Mouse (Mus musculus): Measurements from ENCODE around the gene C530008M17Rik. TPM values are rescaled to one million over a fixed set of nuclear protein-coding genes. Genes with fewer than 3 reads are reported as not detected.

Gene C530008M17Rik
- total and polyA plus RNA-seq, 2 experiments from 2014 or later, result 52.5 to 55.3 TPM

DNA sequence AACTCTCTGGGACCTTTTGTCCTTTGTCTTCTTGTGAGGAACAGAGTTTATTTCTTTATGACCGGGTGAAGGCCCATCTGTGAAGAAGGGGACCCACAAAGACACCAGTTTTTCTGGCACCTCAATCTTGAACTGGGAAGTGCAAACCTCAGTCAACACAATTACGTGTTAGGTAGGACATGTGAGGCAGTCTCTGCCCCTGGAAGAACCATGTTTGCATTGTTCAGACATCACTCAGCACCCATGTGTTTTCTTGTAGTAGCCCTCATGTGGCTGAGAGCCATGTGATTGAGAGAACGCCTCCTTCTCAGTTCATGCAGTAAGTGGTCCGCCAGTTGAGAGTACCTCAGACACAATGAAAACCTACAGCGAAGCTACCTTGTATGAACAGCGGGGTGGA is 136.4 kb downstream of the C530008M17Rik start:
- no peak for DNase-seq (ENCODE audit: low spot score)
- H3K9me3 ChIP-seq (ENCODE audit: low read length), result no peaks in the 10 kb centered on the region
- no peaks in the 10 kb centered on the region for H3K4me1 ChIP-seq (ENCODE audit: insufficient read depth, low read length)
- no peak for ATAC-seq
- no peak overlapping the region for H3K27ac ChIP-seq
- no peak overlapping the region for H3K4me2 ChIP-seq (ENCODE audit: low read depth, low read length)
- no peaks in the 10 kb centered on the region for H3K36me3 ChIP-seq (ENCODE audit: insufficient read depth, low read length)
- no peak for TF ChIP-seq CTCF (IDR thresholded peaks at IDR 0.05; ENCODE audit: low read depth)
- no peak overlapping the region for H3K9ac ChIP-seq (replicated peaks; ENCODE audit: low read length)
- no peak overlapping the region for H3K4me3 ChIP-seq (ENCODE audit: low read length)
- H3K27me3 ChIP-seq (ENCODE audit: insufficient read depth, low read length), result no peaks in the 10 kb centered on the region
- 95% methylated on average over 6 of the region's 6 CpGs for WGBS

DNA sequence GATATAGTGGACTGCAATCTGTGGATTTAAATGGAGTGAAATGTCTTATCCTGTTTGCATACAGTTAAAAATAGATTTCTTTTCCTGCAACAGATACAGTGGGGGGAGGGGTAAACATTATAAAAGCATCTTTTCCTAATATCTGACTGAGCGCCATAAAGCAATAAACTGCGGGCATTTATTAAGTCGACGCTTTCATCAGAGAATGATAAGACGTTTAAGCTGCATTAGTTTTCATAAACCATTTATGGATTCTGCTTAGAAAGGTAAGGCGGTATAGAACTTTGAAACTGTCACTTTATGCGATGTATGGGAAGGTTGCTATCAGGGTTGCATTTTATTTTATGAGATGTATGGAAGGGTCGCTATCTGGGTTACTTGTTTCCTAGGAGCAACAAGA is 141.7 kb downstream of the C530008M17Rik start:
- no peak for TF ChIP-seq CTCF (IDR thresholded peaks at IDR 0.05; ENCODE audit: low read depth)
- ATAC-seq, result no peak
- Histone ChIP-seq H3K9ac (replicated peaks; ENCODE audit: low read length) (no peak overlapping the region), H3K27me3 (ENCODE audit: insufficient read depth, low read length) (no peaks in the 10 kb centered on the region), H3K36me3 (ENCODE audit: insufficient read depth, low read length) (no peaks in the 10 kb centered on the region), H3K4me2 (ENCODE audit: low read depth, low read length) (no peak overlapping the region), H3K9me3 (ENCODE audit: low read length) (no peaks in the 10 kb centered on the region), H3K27ac (no peak overlapping the region), H3K4me1 (ENCODE audit: insufficient read depth, low read length) (no peaks in the 10 kb centered on the region), H3K4me3 (ENCODE audit: low read length) (no peak overlapping the region)
- DNase-seq (ENCODE audit: low spot score), result no peak
- WGBS, result 92% methylated on average over 8 of the region's 8 CpGs

DNA sequence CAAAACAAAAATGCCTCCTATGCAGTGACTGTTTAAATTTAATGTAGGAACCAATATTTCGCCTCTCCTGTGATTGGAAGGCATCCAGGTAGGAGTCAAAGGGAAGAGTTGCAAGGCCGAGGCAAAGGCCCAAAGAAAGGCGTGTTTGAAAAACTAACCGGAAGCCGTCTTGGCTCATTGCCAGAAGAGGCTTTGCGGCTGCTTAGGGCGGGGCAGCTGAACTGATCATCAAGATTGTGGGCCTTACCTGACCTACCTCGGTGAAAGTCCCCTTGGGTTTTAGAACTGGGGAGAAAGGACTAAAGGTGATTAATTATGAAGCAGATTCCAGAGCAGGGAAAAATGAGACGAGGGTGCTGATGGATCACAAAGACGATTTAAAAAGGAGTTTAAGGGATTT is 143.2 kb downstream of the C530008M17Rik start:
- no peaks in the 10 kb centered on the region for H3K27me3 ChIP-seq (ENCODE audit: insufficient read depth, low read length)
- no peaks in the 10 kb centered on the region for H3K9me3 ChIP-seq (ENCODE audit: low read length)
- no peak for TF ChIP-seq CTCF (IDR thresholded peaks at IDR 0.05; ENCODE audit: low read depth)
- no peak overlapping the region for H3K4me2 ChIP-seq (ENCODE audit: low read depth, low read length)
- ATAC-seq (no peak), DNase-seq (ENCODE audit: low spot score) (peak; percentile 36)
- no peak overlapping the region for H3K27ac ChIP-seq
- H3K4me3 ChIP-seq (ENCODE audit: low read length), result no peak overlapping the region
- H3K4me1 ChIP-seq (ENCODE audit: insufficient read depth, low read length), result no peaks in the 10 kb centered on the region
- H3K36me3 ChIP-seq (ENCODE audit: insufficient read depth, low read length), result no peaks in the 10 kb centered on the region
- 50% methylated on average over 10 of the region's 10 CpGs for WGBS
- no peak overlapping the region for H3K9ac ChIP-seq (replicated peaks; ENCODE audit: low read length)

DNA sequence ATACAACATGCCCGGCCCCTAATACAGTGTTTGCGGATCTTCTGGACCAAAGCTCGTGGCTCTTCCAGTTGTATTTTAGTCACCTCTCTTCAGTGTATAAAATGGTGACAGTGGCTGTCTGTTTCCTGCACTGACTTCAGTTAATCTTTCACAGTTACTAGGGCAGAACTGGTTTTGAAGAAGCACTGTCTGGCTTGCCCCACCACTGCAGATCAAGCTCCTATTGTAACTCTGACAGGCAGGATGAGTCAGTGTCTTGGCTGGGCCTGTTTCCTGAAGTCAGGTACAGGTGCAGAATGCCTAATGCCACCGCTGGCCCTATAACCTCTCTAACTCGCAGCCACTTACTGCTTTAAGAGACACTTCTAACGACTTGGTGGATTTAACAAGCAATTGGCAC is 152.7 kb downstream of the C530008M17Rik start:
- Histone ChIP-seq H3K27me3 (ENCODE audit: insufficient read depth, low read length) (no peaks in the 10 kb centered on the region), H3K36me3 (ENCODE audit: insufficient read depth, low read length) (no peaks in the 10 kb centered on the region)

DNA sequence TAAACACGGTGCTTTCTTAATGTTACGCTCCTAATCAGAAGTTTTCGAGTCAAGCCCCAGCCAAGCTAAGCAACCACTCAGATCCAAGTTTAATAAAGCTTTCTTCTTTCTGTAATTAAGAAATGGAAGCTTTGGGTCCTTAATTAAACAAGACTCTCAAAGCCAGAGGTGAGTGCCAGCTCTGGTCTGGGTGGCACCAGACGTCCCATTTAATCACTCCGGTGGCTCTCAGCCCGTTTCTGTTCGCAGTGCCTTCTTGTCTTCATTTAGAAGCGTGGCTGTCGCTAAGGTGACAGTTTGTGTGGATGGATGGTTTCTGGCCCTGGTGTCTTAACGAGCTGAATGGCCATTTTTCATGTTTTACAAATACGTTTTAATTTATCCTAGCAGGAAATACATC is 158.7 kb downstream of the C530008M17Rik start:
- Histone ChIP-seq H3K9me3 (ENCODE audit: low read length) (no peaks in the 10 kb centered on the region), H3K9ac (replicated peaks; ENCODE audit: low read length) (no peak overlapping the region), H3K27me3 (ENCODE audit: insufficient read depth, low read length) (no peaks in the 10 kb centered on the region), H3K4me1 (ENCODE audit: insufficient read depth, low read length) (0 out of 2 replicates have a peak, but pooled peaks cover 4% of the 10 kb centered on the region), H3K27ac (peak overlapping the region; percentile 43; the same call in 1 of the 2 replicates), H3K36me3 (ENCODE audit: insufficient read depth, low read length) (no peaks in the 10 kb centered on the region), H3K4me2 (ENCODE audit: low read depth, low read length) (peak overlapping the region; percentile 19), H3K4me3 (ENCODE audit: low read length) (no peak overlapping the region)
- 22% methylated on average over 11 of the region's 11 CpGs for WGBS
- DNase-seq (ENCODE audit: low spot score) (peak; percentile 85), ATAC-seq (peak; percentile 72)
- TF ChIP-seq CTCF (IDR thresholded peaks at IDR 0.05; ENCODE audit: low read depth), result no peak

More for the DNA sequence above, 152.7 kb downstream of the C530008M17Rik start:
- TF ChIP-seq CTCF (IDR thresholded peaks at IDR 0.05; ENCODE audit: low read depth), result no peak
- H3K27ac ChIP-seq, result no peak overlapping the region
- no peak overlapping the region for H3K9ac ChIP-seq (replicated peaks; ENCODE audit: low read length)
- H3K4me3 ChIP-seq (ENCODE audit: low read length), result no peak overlapping the region
- H3K4me2 ChIP-seq (ENCODE audit: low read depth, low read length), result no peak overlapping the region
- no peaks in the 10 kb centered on the region for H3K9me3 ChIP-seq (ENCODE audit: low read length)
- ATAC-seq (no peak), DNase-seq (ENCODE audit: low spot score) (no peak)
- H3K4me1 ChIP-seq (ENCODE audit: insufficient read depth, low read length), result no peaks in the 10 kb centered on the region
- 90% methylated on average over 6 of the region's 6 CpGs for WGBS

DNA sequence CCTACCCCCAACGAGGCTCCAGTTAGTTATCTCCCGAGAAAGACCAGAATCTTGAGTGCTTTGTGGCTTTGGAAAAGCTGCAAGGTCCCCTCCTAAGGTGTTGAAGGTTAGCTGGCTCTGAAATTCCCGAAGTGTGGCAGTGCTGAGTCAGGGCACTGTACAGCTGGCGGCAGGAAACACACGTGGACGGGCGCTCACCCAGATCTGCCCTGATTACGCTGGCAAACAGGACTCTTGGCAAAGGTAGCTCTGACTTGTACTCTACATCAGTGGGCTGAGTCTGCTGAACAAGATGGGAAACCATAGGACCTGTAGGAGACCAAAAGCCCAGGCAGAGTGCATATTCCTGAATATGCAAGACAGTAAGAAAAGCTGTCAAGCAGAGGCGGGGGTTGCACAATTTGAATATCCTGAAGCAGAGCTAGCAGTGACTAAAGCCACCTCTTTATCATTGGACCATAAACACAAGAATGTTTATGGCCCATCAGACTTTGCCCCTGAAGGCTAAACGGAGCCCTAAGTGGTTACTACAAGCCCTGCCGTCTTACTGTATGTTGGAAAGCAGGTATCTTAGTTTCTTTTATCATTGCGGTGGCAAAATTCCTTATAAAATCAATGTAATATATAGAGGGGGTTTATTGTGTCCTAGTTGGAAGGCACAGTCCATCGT is 159.6 kb downstream of the C530008M17Rik start:
- Histone ChIP-seq H3K27me3 (ENCODE audit: insufficient read depth, low read length) (no peaks in the 10 kb centered on the region), H3K4me2 (ENCODE audit: low read depth, low read length) (no peak overlapping the region), H3K36me3 (ENCODE audit: insufficient read depth, low read length) (no peaks in the 10 kb centered on the region), H3K9me3 (ENCODE audit: low read length) (no peaks in the 10 kb centered on the region), H3K9ac (replicated peaks; ENCODE audit: low read length) (0 out of 2 replicates have a peak overlapping the region, but pooled peaks have one; percentile 9), H3K27ac (0 out of 2 replicates have a peak overlapping the region, but pooled peaks have one; percentile 15), H3K4me3 (ENCODE audit: low read length) (no peak overlapping the region), H3K4me1 (ENCODE audit: insufficient read depth, low read length) (0 out of 2 replicates have a peak, but pooled peaks cover 4% of the 10 kb centered on the region)
- ATAC-seq (peak; percentile 61), DNase-seq (ENCODE audit: low spot score) (peak; percentile 67)
- 56% methylated on average over 13 of the region's 13 CpGs for WGBS
- TF ChIP-seq CTCF (IDR thresholded peaks at IDR 0.05; ENCODE audit: low read depth), result no peak

DNA sequence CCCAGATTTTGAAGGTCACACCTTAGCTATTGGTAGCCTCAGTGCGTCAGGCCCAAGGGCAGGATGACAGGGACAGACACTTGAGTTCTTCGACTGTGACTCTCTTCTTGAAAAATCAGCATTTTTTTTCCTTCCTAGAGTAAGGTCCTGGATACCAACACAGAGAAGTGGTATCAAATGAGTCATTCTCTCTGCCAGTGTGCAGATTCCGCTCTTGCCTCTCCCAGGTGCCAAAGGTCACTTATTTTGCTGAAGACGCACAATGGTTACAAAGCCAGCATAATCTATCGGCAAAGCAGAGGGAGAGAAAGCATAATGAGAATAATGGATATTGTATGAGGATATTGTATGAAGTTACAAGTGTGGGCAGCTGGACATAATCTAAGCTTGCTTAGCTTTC is 160.4 kb downstream of the C530008M17Rik start:
- Histone ChIP-seq H3K27ac (no peak overlapping the region), H3K4me1 (ENCODE audit: insufficient read depth, low read length) (0 out of 2 replicates have a peak, but pooled peaks cover 4% of the 10 kb centered on the region), H3K36me3 (ENCODE audit: insufficient read depth, low read length) (no peaks in the 10 kb centered on the region), H3K27me3 (ENCODE audit: insufficient read depth, low read length) (no peaks in the 10 kb centered on the region), H3K9me3 (ENCODE audit: low read length) (no peaks in the 10 kb centered on the region), H3K9ac (replicated peaks; ENCODE audit: low read length) (no peak overlapping the region), H3K4me2 (ENCODE audit: low read depth, low read length) (no peak overlapping the region), H3K4me3 (ENCODE audit: low read length) (no peak overlapping the region)
- ATAC-seq (no peak), DNase-seq (ENCODE audit: low spot score) (no peak)
- WGBS, result 78% methylated on average over 5 of the region's 5 CpGs
- TF ChIP-seq CTCF (IDR thresholded peaks at IDR 0.05; ENCODE audit: low read depth), result no peak

Measured in hindbrain, postnatal 0 days (tissue).